Mouse (Mus musculus): ENCODE measurements around the gene Egf.

DNA sequence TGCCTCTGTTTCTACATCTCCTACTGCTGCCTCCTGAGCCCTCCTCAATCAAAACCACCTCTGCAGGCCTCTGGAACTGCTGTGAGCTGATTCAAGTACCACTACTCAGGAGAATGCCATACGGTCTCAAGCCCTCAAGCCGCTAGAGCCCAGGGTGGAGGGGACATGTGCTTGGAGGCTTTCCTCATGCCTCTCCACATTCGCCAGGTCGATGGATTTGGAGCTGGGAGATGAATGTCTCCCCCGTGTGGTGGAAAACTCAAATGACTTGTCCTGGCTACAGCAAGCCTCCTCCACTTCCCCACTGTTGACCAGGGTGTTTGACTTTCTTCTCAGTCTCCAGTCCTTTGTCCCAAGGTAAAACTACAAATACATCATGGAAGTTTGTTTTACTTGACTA is 47.0 kb downstream of the Egf start:
- TF ChIP-seq CTCF (IDR thresholded peaks at IDR 0.05; ENCODE audit: extremely low read depth, insufficient read depth, low read length): peak; percentile 72
- no peak for TF ChIP-seq POLR2A (IDR thresholded peaks at IDR 0.05; ENCODE audit: extremely low read depth, insufficient read depth, low read length)

Measured in cortical plate, adult 2 months (tissue).